Mouse (Mus musculus) layer of hippocampus, adult 18-20 months (tissue): ENCODE measurements at regions not wholly inside any gene's neighbourhood (a gene's known extent, or its start where the extent isn't known, plus 50 kb on each side); places are given as distances from the start of the nearest gene placed in this dataset.

Source experiments
- DNase-seq, 2 experiments: peaks; one replicate each; pipeline ENCODE4 v3.0.0; 2022; ENCODE audit warnings: low spot score in 2 of 2

- peak in 1 of 2 experiments; percentile 2 for DNase-seq
Measured at GRCm38 (mm10) chrX:133787112-133787511, 63.7 kb upstream of the Tnmd start.

- DNase-seq = no peak
Measured at GRCm38 (mm10) chrX:133754026-133754425, 65.2 kb upstream of the Pcdh19 start.

GRCm38 (mm10) chrX:133752232-133752631 lies 63.4 kb upstream of the Pcdh19 start:
- DNase-seq = peak; percentile 2 to 30

GRCm38 (mm10) chrX:133743446-133743845 lies 54.7 kb upstream of the Pcdh19 start:
- no peak for DNase-seq

- DNase-seq = no peak
Measured at GRCm38 (mm10) chrX:133738980-133739632, 50.3 kb upstream of the Pcdh19 start.
